Mouse (Mus musculus) CD4-positive, CD25-positive, alpha-beta regulatory T cell, adult 2 months (primary cell): Measurements from ENCODE around the gene Epha6.
"Not testable (repeated sequence)": the region's sequence is repeated elsewhere in the genome, so short reads cannot be mapped to it uniquely, and the experiment has no call there.

Source experiments
- DNase-seq: peaks from one replicate; pipeline ENCODE4 v3.0.0-alpha.2; 2012; ENCODE audit warnings: low read depth, low spot score

Gene Epha6

DNA sequence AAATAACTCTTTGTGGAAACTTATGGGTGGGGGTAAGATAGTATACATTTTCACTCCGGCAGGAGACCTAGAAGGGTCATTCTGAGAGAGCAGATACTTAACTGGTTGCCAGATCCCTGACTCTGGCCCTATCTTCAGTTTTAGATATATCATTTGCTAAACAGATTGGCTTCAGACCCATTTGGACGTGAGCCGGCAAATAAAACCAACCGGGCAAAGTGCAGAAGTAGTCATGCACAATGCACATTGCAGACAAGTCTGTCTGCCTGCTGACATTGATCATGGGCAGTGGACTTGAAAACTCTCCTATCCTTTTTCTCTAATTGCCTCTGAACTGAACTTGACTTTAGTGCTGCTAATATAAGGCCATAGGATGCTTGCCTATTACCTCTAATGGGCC lies 681.6 kb downstream of the Epha6 start:
- DNase-seq = no peak

DNA sequence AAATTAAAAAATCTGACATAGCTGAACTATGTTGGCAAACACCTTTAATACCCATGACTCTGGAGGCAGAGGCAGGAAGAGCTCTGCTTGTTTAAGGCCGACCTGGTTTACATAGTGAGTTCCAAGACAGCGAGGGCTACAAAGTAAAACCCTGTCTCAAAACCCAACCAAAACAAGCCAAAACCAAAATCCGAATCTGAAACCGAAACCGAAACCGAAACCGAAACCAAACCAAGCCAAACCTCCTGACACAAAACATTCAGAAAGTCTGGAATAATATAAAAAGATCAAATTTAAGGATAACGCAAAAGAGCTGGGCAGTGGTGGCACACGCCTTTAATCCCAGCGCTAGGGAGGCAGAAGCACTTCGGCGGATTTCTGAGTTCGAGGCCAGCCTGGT lies 725.3 kb downstream of the Epha6 start:
- no peak for DNase-seq

DNA sequence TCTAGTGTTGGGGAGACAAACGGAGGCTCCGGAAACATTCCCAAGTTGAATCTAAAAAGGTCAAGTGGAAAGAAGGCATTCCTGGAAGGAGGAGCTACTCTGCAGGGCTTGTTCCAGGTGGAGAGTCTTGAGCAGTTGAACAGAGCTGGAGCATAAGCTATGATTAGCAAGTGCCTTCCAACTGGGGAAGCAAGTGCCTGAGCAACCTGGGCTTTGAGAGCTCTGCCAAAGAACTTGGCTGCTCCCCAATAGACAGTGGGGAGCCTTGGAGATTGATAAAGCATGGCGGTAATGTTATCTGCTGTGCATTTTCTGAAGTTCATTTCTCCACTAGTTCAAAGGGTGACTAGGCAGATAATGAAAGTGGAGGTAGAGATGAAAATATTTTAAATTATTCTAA lies 733.5 kb downstream of the Epha6 start:
- no peak for DNase-seq

DNA sequence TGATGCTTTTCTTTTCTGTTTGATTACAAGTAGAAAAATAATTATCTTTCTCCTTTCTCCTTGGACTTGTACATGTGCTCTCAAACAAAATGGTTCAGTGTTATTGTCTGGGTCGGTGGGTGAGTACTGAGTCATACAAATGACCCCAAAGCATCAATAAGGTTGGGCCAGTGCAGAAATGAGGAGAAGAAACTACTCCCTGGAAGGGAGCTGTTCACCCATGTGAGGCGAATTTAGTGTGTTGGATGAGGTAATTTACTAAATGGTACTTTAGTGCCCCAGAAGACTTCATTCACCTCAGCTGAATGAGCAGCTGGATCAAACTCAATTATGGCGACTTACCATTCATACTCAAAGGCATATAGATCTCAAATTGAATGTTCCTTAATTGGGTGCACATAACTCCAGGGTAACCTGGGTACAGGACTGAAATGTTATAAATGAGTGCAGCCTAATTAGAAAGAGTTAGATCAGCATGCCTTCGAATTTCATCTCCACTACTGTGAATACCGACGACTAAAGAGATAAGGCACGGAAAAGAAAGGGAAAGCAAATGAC lies 751.1 kb downstream of the Epha6 start:
- DNase-seq = no peak

DNA sequence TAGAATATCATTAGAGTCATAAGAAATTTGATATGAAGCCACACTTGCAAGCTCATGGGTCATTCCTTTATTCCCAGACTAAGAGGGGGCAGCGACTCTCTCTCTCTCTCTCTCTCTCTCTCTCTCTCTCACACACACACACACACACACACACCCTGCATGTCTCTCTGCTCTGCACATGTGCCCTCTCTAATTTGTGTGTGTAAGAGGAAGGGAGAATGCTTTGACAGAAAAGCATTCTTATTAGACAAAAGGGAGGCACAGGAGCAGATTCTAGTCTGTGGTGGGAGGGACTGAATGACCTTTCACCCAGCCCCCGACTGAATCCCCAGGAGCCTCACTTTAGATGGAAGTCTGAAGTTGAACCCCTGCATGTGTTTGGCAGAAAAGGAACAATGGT lies 752.6 kb downstream of the Epha6 start:
- no peak for DNase-seq

DNA sequence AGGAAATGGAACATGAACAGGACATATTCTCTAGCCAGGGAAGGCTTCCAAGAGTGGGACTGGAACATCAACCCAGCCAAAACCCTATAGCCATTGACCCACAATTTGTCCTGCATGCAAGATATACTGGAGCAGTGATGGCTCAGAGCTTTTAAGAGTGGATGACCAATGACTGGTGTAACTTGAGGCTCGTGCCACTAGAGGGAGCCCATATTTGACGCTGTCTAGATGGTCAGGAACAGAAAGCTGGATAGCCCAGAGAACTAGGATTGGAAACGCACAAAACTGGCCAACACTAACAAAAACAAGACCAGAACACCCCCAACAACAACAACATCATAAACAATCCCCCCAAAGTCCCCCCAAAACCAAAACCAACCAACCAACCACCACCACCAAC lies 758.8 kb downstream of the Epha6 start:
- DNase-seq = no peak

DNA sequence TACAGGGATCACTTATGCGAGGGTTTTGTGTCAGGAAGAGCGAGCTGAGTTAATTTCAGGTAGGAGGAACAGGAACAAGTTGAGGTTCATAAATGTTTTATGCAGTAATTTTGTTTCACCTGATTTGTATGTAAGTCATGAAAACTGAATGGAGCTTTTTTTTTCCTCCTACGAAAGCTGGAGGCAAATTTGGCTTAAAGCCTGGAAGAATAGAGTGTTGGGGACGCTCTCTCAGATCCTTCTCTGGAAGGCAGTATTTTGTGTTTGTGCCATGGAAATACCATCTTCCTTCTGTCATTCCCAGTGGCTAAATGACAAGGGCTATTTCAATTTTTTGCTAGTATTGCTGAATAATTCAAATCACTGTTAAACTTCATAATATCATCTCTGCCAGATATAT lies 768.6 kb downstream of the Epha6 start:
- DNase-seq = no peak

DNA sequence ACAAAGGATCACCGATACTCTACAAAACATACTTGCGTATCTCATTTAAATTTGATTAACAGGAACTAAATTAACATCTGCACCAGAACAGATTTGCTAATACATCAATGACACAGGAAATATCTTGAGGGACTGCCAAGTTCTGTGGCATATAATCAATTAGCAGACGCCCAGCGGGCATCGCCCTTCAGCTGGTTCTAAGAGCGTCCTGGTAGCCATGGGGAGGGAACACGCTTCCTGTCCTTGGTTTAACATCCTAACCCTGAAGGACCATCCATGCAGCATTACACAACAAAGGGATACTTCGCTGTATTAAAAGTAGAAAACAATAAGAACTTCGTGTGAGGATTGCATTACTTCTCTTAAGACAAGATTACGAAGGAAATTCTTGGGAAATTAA lies 769.0 kb downstream of the Epha6 start:
- DNase-seq = no peak

DNA sequence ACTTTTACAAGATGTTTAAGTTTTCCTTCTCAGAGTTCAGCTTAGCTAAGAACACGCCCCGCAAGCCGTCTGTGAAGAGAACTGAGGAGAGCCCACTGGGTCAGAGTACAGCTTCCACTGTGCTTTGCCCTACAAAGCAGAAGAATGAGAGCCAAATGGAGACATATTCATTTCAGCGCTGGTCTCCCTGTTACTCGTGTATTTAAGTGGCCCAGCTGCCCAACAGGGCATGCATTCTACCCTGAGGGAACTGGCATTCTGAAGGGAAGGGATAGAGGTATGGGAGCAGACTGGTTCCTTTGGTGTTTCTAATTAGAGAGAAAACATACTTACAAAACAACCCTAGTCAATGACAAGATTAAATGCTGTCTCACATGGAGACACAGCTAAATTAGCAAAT lies 772.9 kb downstream of the Epha6 start:
- no peak for DNase-seq

DNA sequence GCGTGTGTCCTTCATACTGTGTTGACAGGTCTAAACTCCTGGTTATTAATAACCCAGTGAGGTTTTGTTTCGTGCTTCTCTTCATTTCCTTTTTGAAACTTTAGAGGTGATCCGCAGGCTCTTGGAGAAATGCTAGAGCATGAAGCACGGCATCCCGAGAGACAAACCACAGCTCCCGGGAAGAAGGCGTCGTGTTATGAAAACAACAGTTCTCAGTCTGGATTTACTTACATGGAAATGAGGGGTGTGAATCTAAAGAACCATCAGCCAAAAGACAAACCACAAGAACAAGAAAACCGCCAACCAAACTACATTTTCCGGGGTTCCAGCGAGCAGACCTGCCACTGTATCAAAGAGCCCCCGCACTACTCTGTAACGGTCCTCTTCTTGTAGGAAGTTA lies 775.7 kb downstream of the Epha6 start:
- DNase-seq = no peak

DNA sequence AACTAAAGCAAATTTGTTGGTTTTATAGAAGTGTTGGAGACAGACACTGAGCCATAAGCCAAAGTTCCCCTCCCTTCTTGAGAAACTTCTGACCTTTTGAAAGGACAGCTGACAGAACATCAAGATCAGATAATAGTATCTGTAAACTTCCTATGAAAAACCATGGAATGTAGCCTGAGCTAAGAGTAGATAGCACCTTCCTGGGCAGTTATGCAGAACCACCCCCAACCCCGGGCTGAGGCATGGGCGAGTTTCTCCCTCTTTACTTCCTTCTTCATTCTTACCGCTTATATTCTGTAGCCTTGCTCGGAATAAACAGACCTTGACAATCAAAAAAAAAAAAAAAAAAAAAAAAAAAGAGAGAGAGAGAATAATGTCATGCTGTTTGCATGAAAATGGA lies 805.5 kb downstream of the Epha6 start:
- not testable (repeated sequence) for DNase-seq

DNA sequence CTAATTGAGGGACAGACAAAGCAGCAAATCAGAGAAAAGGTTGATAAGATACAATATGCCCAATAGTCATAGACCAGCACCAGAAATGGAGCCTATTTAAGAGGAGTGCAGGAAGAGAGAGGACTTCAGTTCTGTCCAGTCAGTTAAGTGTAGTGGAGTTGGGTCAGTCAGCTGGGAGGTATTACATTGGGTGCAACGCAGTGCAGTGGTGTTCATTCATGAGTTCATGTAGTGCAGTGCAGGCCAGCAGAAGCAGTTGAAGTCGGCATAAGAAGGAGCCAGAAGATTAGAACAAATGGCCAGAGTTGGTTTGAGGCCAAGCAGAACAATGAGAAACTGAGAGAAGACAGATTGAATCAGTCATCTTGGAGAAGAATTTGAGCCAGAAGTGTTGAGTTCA lies 833.0 kb downstream of the Epha6 start:
- no peak for DNase-seq

DNA sequence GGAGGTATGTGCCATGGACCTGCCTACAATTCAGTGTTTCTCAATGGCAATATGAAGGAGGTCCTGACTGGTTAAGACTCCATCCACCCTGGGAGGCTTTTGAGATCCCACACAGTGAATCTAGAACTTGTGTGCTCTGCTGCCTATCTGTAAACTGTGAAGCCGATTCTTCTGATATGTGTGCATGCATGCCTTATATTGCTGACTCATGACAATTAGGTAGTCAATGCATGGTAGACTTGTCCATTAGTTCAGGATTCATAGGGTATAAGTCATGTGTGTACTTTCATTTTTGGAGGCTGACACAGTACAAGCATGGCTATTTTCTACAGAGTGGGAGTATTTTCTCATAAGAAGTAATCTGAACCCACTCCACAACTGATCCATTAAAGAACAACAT lies 834.9 kb downstream of the Epha6 start:
- DNase-seq = no peak

DNA sequence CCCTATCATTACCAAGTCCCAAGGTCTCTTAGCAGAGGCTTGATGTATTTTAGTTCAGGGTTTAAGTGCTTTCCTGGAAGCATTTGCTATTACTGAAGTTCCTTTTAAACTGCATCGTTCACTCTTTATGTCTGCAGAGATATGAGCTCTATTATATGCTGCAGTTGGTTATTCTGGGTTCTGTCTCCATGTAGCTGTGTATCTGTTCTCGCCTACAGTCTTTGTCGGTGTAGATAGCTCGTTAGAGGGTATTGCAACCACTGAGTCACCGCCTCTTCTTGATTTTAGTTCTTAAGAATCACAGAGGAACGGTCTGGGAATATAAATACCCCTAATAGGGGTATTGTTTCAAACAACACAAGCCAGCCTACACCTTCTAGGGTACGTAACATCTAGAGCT lies 835.4 kb downstream of the Epha6 start:
- no peak for DNase-seq

DNA sequence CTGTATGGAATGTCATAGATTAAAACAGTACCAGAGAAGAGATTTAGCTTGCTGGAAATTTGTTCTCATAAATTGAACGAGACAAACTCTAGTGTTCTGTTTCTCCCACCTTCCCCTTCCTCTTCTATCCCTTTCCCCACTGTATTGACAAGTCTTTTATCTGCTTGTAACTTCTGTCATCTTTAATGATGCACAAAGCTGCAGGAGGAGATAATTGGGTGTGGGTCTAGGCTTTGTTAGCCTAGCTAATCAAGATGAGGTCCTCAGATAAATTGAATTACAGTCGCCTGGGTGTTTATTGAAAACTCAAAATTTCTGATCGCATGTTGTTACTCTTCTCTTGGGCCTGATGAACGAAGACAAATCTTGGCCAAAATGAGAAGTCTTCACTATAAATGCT lies 844.5 kb downstream of the Epha6 start:
- DNase-seq = no peak

DNA sequence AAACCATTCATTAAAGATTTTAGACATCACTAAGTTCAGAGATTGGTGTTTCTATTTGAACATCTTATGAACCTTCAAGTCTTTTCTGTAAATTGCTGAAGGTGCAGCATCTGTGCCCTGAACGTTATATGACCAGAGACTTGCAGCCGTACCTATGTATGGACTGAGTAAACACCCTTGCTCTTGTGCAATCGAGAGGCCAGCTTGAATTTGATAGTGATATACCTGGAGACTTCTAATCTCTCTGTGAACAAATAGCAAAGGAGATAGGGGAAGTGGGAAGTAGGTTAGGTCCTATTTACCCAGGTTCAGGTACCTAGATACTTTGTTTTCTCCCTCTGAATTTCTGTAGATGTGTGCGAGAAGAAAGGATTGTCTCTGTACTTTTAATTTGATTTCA lies 854.4 kb downstream of the Epha6 start:
- DNase-seq = no peak

DNA sequence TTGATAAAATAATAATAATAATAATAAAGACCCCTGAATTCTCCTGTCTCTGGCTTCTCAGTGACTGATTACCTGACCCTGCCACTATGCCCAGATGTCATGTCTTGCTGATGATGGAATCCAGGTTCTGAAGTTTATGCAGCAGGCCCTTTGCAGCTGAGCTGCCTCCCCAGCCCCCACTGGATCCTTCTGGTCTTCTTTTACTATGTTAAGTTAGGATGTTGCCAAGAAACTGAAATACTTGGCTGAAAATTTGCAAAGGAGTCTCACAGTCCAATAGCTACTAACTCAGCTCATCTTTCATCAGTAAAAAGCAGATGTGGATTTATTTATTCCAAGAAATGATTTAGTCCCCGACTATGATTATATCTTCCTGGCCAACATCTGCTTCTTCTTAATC lies 861.7 kb downstream of the Epha6 start:
- no peak for DNase-seq

DNA sequence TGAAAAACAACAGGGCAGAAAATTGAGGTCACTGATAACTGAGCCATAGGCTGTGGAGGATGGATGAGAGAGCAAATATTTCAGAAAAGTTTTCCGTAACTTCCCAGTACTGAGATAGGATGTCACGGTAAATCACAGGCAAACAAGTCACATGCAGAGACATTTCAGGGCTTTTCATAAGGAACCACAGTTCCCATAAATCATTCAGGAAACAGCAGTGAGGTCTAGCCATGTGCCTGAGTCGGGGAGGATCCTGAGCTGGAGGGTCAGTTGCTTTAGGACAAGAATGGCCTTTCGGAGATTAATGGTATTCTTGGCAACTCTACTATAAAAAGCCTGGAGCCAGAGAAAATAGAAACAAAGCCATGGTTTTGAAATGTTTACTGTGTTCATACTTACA lies 889.8 kb downstream of the Epha6 start:
- no peak for DNase-seq

DNA sequence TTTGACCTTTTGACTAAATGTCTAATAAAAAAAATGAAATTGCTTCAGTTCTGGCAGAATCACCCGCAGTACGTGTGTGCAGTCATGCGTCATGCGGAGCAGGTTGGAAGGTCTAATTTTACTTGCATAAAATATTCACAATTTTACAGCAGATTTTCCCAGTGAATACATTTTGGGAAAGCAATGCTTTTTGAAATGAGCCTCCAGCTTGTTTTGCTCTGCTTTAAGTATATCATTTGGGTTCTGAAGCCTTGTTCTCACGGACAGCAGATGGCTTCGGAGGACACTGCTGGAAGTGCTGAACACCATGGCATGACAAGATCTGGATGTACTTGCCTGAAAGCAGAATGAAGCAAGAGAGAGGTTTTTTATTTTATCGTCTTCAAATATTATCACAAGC lies 912.1 kb downstream of the Epha6 start:
- no peak for DNase-seq

DNA sequence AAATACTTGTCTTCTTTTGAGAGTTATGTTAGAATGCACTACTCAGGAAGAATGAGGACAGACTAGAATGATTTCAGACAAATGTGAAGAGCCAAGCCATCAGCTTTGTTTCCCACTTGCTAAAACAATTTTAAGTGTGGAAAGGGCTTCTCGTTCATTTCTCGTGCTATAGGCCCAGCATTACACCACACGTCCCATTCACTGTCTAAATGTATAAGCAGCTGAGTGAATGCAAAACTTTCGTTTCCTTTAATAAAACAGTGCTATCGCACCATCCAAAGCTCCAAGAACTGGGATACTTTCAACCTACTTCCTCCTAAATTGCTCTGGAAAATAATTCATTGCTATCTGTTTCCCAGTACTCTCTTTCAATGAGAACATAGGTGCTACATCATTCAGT lies 916.2 kb downstream of the Epha6 start:
- DNase-seq = no peak

DNA sequence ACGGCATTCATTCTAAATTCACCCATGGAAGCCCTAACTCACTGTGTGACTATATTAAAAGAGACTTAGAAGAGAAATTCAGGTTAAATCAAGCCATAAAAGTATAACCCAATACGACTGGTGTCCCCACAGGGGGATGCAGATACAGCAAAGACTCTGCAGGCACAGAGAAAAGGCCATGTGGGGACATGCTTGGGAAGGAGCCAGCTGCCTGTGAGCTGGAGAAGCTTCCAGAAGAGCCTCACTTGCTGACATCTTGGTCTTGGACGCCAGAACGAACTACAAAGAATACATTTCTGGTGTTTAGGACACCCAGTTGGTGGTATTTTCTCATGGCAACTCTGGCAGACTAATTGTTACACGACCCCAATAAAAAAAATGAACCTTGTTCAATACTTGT lies 920.2 kb downstream of the Epha6 start:
- no peak for DNase-seq

DNA sequence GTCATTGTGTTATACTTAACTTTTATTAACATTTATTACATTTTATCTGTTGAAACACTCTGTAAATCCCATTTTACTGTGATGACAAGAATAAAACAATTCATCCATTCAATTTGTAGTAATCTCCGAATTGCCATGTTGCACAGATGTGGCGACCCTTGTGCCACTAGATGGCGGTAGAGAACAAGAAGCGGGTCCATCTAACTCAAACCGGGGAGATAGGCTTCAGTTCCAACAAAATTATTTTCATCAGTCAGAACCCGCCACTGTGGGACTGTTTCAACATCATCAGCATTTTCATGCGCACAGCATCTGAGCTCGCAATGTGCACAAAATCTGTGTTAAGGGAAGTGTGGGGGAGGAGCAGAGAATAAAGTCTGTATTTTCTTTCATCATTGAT lies 921.9 kb downstream of the Epha6 start:
- peak; percentile 70 for DNase-seq

DNA sequence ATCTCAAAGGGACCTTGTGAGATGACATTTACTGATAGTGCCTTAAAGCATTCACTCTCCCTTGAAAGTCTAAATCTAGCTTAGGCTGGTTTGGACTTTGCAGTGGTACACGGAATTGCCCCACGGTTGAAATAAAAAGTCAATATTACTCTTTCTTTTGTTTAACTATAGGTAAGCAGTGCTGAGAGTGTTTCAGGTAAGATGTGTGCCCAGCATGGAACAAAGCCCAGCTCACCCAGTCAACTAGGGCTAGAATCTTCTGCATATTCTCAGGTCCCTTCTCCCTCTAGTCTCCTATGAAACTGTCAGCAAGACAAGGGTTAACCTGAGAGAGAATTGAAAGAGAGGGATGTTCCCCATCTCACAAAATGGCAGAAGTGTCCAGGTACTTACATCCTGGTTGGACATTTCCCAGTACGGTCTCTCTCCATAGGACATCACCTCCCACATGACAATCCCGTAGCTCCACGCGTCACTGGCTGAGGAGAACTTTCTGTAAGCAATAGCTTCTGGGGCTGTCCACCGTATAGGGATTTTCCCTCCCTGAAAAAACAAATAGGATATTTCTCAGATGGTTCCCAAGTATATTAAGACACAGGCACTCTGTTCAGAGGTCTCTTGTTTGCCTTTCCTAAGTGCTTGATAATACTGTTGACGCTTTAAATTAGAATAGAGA lies 923.0 kb downstream of the Epha6 start:
- no peak for DNase-seq

DNA sequence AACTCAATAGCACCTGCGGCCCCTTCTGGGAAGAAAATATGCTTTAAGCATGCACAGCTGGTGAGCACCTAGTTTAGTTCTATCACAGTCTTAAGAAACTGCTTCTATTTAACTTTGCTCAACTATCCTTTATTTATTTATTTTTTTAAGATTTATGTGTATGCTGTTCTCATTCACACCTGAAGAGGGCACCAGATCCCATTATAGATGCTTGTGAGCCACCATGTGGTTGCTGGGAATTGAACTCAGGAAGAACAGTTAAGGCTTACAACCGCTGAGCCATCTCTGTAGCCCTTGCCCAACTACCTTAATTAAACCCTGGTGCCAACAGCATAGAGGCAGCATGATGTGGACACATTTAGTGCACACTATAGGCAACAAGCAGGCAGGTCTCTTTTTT lies 938.4 kb downstream of the Epha6 start:
- no peak for DNase-seq
